Mouse (Mus musculus): ENCODE results near the gene Kif5c.
A peak's percentile ranks its signal among the peaks of the same experiment; 100 is the strongest.

The Kif5c gene

GRCm38 (mm10) chr2:49672501-49672874 lies 53.4 kb downstream of the Kif5c start:
- no peak for DNase-seq

- no peak for DNase-seq
Observed at GRCm38 (mm10) chr2:49676020-49676419, 56.9 kb downstream of the Kif5c start.

GRCm38 (mm10) chr2:49678386-49678785 lies 59.3 kb downstream of the Kif5c start:
- DNase-seq: no peak

- DNase-seq: no peak
Observed at GRCm38 (mm10) chr2:49679135-49679964, 60.3 kb downstream of the Kif5c start.

- no peak for DNase-seq
Observed at GRCm38 (mm10) chr2:49682754-49683153, 63.7 kb downstream of the Kif5c start.

- no peak for DNase-seq
Observed at GRCm38 (mm10) chr2:49684808-49685207, 65.7 kb downstream of the Kif5c start.

- no peak for DNase-seq
Observed at GRCm38 (mm10) chr2:49690421-49690826, 71.3 kb downstream of the Kif5c start.

GRCm38 (mm10) chr2:49691441-49691840 lies 72.3 kb downstream of the Kif5c start:
- no peak for DNase-seq

- no peak for DNase-seq
Observed at GRCm38 (mm10) chr2:49694727-49695126, 75.6 kb downstream of the Kif5c start.

GRCm38 (mm10) chr2:49695461-49695860 lies 76.4 kb downstream of the Kif5c start:
- DNase-seq: no peak

- DNase-seq: no peak
Observed at GRCm38 (mm10) chr2:49698851-49699250, 79.8 kb downstream of the Kif5c start.

- DNase-seq: no peak
Observed at GRCm38 (mm10) chr2:49700176-49700971, 81.3 kb downstream of the Kif5c start.

- DNase-seq: peak in 1 of 2 experiments; percentile 35
Observed at GRCm38 (mm10) chr2:49710223-49710622, 91.1 kb downstream of the Kif5c start.

GRCm38 (mm10) chr2:49711693-49712092 lies 92.6 kb downstream of the Kif5c start:
- no peak for DNase-seq

- no peak for DNase-seq
Observed at GRCm38 (mm10) chr2:49712336-49712887, 93.3 kb downstream of the Kif5c start.

- DNase-seq: no peak
Observed at GRCm38 (mm10) chr2:49716490-49716889, 97.4 kb downstream of the Kif5c start.

GRCm38 (mm10) chr2:49717437-49718116 lies 98.5 kb downstream of the Kif5c start:
- no peak for DNase-seq

- DNase-seq: no peak
Observed at GRCm38 (mm10) chr2:49718492-49718891, 99.4 kb downstream of the Kif5c start.

GRCm38 (mm10) chr2:49718935-49719850 lies 100.1 kb downstream of the Kif5c start:
- no peak for DNase-seq

GRCm38 (mm10) chr2:49719854-49720253 lies 100.8 kb downstream of the Kif5c start:
- no peak for DNase-seq

- DNase-seq: peak in 1 of 2 experiments; percentile 17
Observed at GRCm38 (mm10) chr2:49720343-49720742, 101.2 kb downstream of the Kif5c start.

GRCm38 (mm10) chr2:49722331-49722730 lies 103.2 kb downstream of the Kif5c start:
- DNase-seq: no peak
